Mouse (Mus musculus): ENCODE data around the gene Parp6.

Parp6 gene

DNA sequence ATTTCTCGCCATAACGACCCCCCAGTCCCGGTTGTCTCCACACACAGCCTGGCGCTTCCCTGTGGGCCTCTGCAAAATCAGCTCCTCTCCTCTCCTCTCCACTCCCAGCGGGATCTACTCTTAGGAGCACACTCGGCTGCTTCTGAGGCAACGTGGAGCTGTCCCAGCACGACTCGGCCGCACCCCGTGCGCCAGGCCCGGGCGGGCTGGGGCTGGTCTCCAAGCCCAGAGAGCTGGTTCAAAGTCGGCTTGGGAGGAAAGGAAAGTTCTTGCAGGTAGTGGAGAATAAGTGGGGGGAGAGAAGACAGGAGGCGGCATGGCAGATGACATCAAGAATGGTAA lies 63.4 kb downstream of the Parp6 start:
- no peak for DNase-seq (ENCODE audit: low spot score)

DNA sequence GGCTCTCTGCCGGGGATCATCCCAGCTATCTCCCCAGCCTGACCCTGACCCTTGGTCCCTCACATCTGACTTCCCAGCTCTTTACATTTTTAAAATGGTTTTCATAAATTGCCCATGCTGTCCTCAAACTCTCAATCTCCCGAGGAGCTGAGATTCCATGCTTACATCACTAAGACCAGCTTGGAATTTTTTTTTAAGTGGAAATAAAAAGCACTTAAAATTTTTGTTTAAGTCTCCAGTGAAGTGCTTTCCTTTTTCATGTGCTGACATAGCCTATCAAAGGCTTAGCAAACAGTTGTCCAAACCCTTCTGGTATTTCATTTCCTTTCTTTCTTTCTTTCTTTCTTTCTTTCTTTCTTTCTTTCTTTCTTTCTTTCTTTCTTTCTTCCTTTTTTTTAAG lies 66.9 kb downstream of the Parp6 start:
- DNase-seq (ENCODE audit: low spot score), result no peak

- DNase-seq (ENCODE audit: low spot score), result no peak
These were observed 70.4 kb downstream of the Parp6 start for GRCm38 (mm10) chr9:59687416-59688046.

GRCm38 (mm10) chr9:59691635-59692094 lies 74.6 kb downstream of the Parp6 start:
- DNase-seq (ENCODE audit: low spot score), result peak; percentile 49

GRCm38 (mm10) chr9:59692145-59692544 lies 75.1 kb downstream of the Parp6 start:
- no peak for DNase-seq (ENCODE audit: low spot score)

DNA sequence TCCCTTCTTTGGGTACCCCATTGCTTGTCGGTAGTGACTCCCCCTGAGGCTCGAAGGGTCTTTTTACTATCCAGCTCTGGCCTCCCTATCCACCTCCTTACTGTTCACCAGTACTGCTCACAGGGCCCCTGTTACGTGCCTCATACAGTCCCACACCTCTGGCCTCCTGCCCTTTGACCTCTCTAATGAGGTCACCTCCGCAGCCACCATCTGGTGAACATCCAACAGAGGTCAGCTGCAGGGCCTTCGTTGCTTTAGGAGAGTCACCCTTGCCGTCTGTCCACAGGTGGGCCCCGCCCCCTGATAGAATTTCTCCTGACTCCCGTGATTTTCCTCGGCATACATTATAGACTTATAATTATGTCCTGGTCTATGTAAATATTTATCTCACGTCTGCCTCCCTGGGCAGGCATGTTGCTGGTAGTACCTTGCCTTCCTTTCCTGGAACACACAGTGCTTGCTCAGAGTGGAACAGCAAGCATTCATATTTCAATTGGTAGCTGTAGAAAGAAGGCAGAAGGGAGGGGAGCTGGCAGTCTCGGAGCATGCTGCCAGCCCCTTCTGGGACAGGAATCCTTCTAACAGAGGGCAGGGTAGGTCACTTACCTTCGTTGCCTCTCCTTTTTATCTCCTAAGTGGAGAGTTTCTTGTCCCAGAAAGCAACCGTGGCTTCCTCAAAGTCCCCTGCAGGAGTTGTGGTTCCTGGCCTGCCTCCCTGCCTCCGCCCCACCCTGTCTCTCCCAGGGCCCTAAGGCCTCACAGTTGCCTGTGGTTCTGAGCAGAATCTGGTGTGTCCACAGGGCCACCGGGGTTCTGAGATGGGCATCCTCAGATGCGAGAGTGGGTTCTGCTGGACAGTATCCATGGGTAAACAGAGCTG lies 77.7 kb downstream of the Parp6 start:
- no peak for DNase-seq (ENCODE audit: low spot score)

DNA sequence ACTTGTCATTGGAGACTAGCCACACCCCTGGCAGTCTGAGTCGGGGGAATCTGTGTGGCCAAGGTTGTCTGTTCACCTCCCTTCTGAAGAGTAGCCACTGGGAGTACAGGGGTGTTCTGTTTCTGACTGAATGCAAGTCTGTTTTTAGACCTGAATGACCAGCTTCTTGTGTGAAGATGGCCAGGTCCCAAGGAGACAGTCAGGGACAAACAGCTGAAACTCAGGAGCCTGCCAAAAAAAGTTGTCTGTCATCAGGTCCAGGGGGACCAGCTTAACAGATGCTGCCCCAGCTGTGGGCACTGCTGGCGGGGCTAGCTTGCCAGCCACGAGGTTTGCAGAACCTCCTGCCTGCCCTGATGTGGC lies 78.3 kb downstream of the Parp6 start:
- no peak for DNase-seq (ENCODE audit: low spot score)

DNA sequence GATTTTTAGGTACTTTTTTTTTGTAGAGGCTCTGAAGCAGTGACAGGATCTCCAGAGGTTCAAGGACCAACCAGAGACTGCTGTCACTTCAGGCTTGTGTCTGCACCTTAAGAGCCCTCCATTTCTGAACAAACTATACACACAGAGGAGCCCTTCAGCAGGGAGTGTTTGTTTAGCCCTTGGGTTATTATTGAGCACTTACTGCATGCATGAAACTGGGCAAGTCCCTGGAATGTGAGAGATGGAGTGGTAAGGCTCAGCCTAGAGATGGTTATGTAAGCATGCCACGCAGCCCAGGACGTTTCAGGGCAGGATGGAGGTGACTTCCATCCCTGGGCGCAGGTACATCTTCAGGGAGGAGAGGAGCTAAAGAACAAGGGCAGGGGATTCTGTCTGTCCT lies 79.3 kb downstream of the Parp6 start:
- DNase-seq (ENCODE audit: low spot score), result no peak

All from urinary bladder, postnatal 10 days (tissue).